Mouse (Mus musculus): ENCODE results near the gene Trmt2a. TPM values are rescaled to one million over a fixed set of nuclear protein-coding genes. Genes with fewer than 3 reads are reported as not detected.

The Trmt2a gene
- 16.7 TPM for polyA plus RNA-seq (2014; fragmentation: Illumina TruSeq; extraction: RNeasy Lipid Tissue Mini Kit (QIAGEN cat#74804))

DNA sequence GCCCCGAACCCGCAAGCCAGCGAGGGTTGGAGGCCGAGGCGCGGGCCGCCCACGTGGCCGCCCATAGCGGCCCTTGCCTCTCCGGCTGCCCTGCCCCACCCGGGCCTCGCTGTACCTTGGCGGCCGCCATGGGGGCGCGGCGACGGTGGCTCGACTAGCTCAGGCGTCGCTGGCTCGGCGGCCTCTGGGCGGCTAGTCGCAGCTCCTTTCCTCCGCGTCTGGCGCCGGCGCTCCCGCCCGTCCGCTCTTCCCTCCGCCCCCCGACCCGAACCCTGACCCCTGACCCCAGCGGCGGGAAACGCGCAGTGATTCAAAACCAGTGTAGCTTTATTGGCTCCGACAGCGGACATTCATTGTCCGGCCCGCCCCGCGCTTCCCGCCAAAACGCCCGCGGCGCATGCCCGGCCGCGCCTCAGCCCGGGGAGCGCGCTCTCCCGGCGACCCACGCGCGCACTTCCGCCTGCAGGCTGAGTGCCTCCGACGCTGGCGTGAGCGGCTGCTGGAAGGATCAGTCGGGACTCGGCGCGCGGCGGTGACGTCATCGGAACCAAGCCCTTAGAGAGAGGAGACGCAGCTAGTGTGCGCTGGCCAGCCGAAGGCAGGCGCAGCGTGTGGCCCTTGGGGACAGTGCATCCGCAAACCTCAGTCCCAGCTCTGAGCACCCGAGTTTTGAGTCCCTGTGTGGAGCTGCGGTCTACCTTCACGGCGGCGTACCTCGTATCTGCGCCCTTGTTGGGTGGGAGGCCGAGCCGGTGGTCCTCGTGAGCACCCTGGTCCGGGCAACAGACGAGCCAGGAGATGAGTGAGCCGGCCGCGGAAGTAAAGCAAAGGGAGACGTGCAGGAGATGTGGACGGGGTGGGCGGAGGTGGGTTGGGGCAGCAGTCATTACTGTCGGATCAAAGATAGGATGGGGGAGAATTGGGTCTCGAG is at the start of gene Trmt2a, which contains the start of gene Ranbp1:
Gene Trmt2a (plus strand): TSS at position 247 of the 931 bp plus-strand sequence.
Gene Ranbp1 (minus strand): TSS at position 300 of the 931 bp plus-strand sequence.

DNA sequence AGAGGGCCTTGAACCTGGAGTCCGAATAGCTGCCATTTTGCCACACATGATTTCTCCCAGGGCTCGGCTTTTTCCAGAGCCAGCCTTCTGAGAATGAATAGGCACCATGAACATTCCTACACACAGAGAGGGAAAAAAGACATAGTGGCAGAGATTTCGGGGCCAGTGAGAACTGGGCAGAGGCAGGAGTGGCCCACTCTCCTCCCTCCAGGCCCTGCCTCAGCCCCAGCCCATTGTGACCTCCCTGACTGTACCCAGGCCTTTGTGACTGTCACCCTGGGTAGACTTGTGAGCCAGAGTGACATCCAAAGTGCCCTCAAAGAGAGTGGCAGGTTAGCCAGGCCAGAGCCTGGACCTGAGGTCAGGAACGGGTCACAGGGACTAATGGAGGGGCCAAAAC is 30.9 kb upstream of the Trmt2a start, which contains the start of gene Ccdc188:
Gene Ccdc188 (plus strand): TSS at position 301 of the 400 bp plus-strand sequence.

DNA sequence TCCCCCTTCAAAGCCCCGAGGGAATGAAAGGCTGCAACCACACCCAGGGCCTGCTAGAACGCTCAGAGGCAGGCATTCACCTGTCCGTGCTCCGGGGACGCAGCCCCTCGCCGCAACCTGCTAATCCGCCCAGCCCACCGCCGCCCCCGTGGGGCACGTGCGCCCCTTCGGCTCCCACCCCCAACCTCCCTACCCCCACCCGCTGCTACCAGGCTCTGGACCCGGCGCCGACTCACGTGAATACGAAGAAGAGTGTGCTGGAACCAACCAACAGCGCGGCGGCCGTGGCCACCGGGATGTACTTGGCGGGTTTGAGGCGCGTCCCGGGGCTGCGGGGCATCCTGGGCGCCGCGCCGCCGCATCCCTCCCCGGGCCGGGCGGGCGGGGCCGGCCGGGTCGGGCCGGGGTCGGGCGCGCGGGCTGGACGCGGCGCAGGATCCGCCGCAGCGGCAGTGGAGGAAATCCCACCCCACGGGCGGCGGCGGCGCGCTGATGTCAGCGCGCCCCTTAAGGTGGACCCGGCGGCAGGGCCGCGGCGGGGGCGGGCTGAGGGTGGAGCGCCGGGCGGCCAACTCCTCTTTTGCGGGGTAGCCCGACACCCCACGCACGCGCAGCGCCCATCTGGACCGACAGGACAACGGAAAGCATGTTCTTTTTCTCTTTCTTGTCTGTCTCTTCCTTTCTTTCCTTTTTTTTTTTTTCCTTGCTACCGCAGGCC is 13.6 kb upstream of the Trmt2a start, which contains the start of gene Zdhhc8:
Gene Zdhhc8 (minus strand): TSS at position 466 of the 718 bp plus-strand sequence.

DNA sequence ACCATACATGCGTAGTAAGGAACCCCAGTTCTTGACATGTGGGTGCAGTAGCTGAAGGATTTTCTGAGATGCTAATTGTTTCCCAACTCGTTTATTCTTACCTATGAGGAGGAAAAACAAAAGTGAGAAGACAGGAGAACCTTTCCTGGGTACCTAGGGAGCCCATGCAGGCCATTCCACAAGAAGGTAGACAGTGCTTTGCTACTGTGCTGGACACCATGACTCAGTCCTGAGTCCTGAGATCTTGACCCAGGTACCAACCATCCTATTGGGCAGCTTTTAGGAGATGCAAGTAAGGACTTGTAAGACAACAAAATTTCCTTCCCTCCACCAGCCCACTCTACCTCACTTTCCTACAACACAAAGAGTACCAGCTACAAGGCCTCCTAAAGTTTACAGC is 9.7 kb downstream of the Trmt2a start, which contains the start of gene Gm49776:
Gene Gm49776 (minus strand): TSS at position 101 of the 400 bp plus-strand sequence.

DNA sequence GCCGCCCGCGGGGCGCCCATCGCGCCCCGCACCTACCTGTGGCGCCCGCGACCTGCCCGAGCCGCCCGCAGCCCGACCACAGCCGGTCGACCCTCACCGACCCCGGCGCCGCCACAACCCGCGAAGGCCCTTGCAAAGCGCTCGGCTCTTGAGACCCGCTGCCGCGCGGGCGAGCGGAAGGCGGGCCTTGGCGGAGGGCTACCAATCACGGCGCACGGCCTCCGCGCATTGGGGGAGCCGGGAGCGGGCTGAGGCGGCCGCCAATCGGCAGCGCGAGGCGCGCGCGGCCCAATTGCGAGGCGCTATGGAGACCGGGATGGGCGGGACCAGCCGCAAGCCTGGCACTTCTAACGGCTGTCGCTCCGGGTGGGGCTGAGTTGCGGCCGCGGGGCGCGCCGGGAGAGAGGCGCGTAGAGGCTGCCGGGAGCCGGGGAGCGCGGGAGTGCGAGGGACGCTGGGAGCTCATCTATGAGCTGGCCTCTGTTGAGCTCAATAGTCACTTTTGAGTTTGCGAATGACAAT is 40.6 kb downstream of the Trmt2a start, which contains the start of gene Dgcr8:
Gene Dgcr8 (minus strand): TSS at position 180 of the 522 bp plus-strand sequence.

Other genes with a start within 250 kb of the Trmt2a start
- gene Dgcr6, start 195.8 kb upstream of the Trmt2a start, polyA plus RNA-seq (2014; fragmentation: Illumina TruSeq; extraction: RNeasy Lipid Tissue Mini Kit (QIAGEN cat#74804)): 3.3 TPM
- gene Prodh, start 158.5 kb upstream of the Trmt2a start, polyA plus RNA-seq (2014; fragmentation: Illumina TruSeq; extraction: RNeasy Lipid Tissue Mini Kit (QIAGEN cat#74804)): not detected
- gene Rtn4r, start 121.0 kb upstream of the Trmt2a start, polyA plus RNA-seq (2014; fragmentation: Illumina TruSeq; extraction: RNeasy Lipid Tissue Mini Kit (QIAGEN cat#74804)): not detected
- not detected for gene Ccdc188, start 30.8 kb upstream of the Trmt2a start, polyA plus RNA-seq (2014; fragmentation: Illumina TruSeq; extraction: RNeasy Lipid Tissue Mini Kit (QIAGEN cat#74804))
- 0.11 TPM for gene Zdhhc8, start 13.5 kb upstream of the Trmt2a start, polyA plus RNA-seq (2014; fragmentation: Illumina TruSeq; extraction: RNeasy Lipid Tissue Mini Kit (QIAGEN cat#74804))
- gene Ranbp1, start 53 bp downstream of the Trmt2a start, polyA plus RNA-seq (2014; fragmentation: Illumina TruSeq; extraction: RNeasy Lipid Tissue Mini Kit (QIAGEN cat#74804)): 221 TPM
- not detected for gene Gm49776, start 9.6 kb downstream of the Trmt2a start, polyA plus RNA-seq (2014; fragmentation: Illumina TruSeq; extraction: RNeasy Lipid Tissue Mini Kit (QIAGEN cat#74804))
- 42.0 TPM for gene Dgcr8, start 40.6 kb downstream of the Trmt2a start, polyA plus RNA-seq (2014; fragmentation: Illumina TruSeq; extraction: RNeasy Lipid Tissue Mini Kit (QIAGEN cat#74804))
- gene Tango2, start 99.4 kb downstream of the Trmt2a start, polyA plus RNA-seq (2014; fragmentation: Illumina TruSeq; extraction: RNeasy Lipid Tissue Mini Kit (QIAGEN cat#74804)): 1.9 TPM
- gene Arvcf, start 99.5 kb downstream of the Trmt2a start, polyA plus RNA-seq (2014; fragmentation: Illumina TruSeq; extraction: RNeasy Lipid Tissue Mini Kit (QIAGEN cat#74804)): 0.11 TPM
- gene Txnrd2, start 177.7 kb downstream of the Trmt2a start, polyA plus RNA-seq (2014; fragmentation: Illumina TruSeq; extraction: RNeasy Lipid Tissue Mini Kit (QIAGEN cat#74804)): 1.6 TPM
- 4.8 TPM for gene Comt, start 178.2 kb downstream of the Trmt2a start, polyA plus RNA-seq (2014; fragmentation: Illumina TruSeq; extraction: RNeasy Lipid Tissue Mini Kit (QIAGEN cat#74804))

All from ovary, adult 10 weeks (tissue).